Mouse (Mus musculus) sigmoid colon, adult 10 weeks (tissue): ENCODE data around the gene Ccnjl. TPM values are rescaled to one million over a fixed set of nuclear protein-coding genes. Genes with fewer than 3 reads are reported as not detected.

Experiments
- polyA plus RNA-seq: library from polyadenylated mRNA; stranded (reverse); fragments of 350-450 nt; fragmentation: Illumina TruSeq; extraction: RNeasy Lipid Tissue Mini Kit (QIAGEN cat#74804); gene quantifications from one replicate; pipeline ENCODE4 v1.2.3, GENCODE M21; 2014; ENCODE audit warnings: low read depth, low replicate concordance

Ccnjl gene
- polyA plus RNA-seq, result 2.2 TPM

GRCm38 (mm10) chr11:43528683-43529499 is at the start of gene Ccnjl:
Ccnjl (plus strand) TSS chr11:43528784.

GRCm38 (mm10) chr11:43586324-43587090 is 57.9 kb downstream of the Ccnjl start, which contains the start of gene 4933415A04Rik:
4933415A04Rik (plus strand) TSS chr11:43587040.

GRCm38 (mm10) chr11:43601440-43601839 is 72.9 kb downstream of the Ccnjl start, which contains the start of gene Fabp6:
Fabp6 (minus strand) TSS chr11:43601540.

Other genes with a start within 250 kb of the Ccnjl start
- 41.1 TPM for gene Pttg1, start 102.5 kb upstream of the Ccnjl start, polyA plus RNA-seq
- gene Slu7, start 95.0 kb upstream of the Ccnjl start, polyA plus RNA-seq, result 119 TPM
- not detected for gene C1qtnf2, start 54.5 kb upstream of the Ccnjl start, polyA plus RNA-seq
- gene 4933415A04Rik, start 58.3 kb downstream of the Ccnjl start, polyA plus RNA-seq, result 0.28 TPM
- gene Fabp6, start 72.8 kb downstream of the Ccnjl start, polyA plus RNA-seq, result 1.8 TPM
- gene Pwwp2a, start 153.2 kb downstream of the Ccnjl start, polyA plus RNA-seq, result 67.2 TPM
- 62.1 TPM for gene Ttc1, start 219.2 kb downstream of the Ccnjl start, polyA plus RNA-seq